Mouse (Mus musculus) left cerebral cortex, postnatal 36 days (tissue): ENCODE results near the gene Oaz1. TPM values are rescaled to one million over a fixed set of nuclear protein-coding genes. Genes with fewer than 3 reads are reported as not detected.

ENCODE experiments used
- DNase-seq, 2 experiments: peaks; one replicate each; pipeline ENCODE4 v3.0.0; 2021 to 2022; ENCODE audit warnings: low spot score in 2 of 2, mixed read lengths in 1 of 2
- intact Hi-C: fragments of 180-260 bp; cut with DNase I; formaldehyde crosslinking; loops from one replicate; pipeline ENCODE4 v1.15.1; 2025
- total RNA-seq, 2 experiments: library from RNA; stranded (reverse); gene quantifications; 2 replicates each; pipeline ENCODE4 v1.2.3; 2021

Gene Oaz1
- total RNA-seq, 2 experiments from 2014 or later, result 507 to 583 TPM

GRCm38 (mm10) chr10:80841685-80842084, 15.2 kb downstream of the Oaz1 start:
- intact Hi-C loops, result no loop called here
- DNase-seq, result no peak

- intact Hi-C loops, result no loop called here
- DNase-seq, result peak; percentile 46 to 53
Observed at GRCm38 (mm10) chr10:80842334-80842733, 15.9 kb downstream of the Oaz1 start.

- intact Hi-C loops, result no loop called here
- no peak for DNase-seq
Observed at GRCm38 (mm10) chr10:80843087-80843930, 16.9 kb downstream of the Oaz1 start.

- intact Hi-C loops, result no loop called here
- DNase-seq, result peak; percentile 55 to 78
Observed at GRCm38 (mm10) chr10:80843931-80844547, 17.6 kb downstream of the Oaz1 start, which contains the start of gene Lingo3. Gene Lingo3 (minus strand): TSS chr10:80844039.

- intact Hi-C loops, result no loop called here
- DNase-seq, result no peak
Observed at GRCm38 (mm10) chr10:80845055-80845693, 18.7 kb downstream of the Oaz1 start.

GRCm38 (mm10) chr10:80845732-80846131, 19.3 kb downstream of the Oaz1 start:
- peak; percentile 56 to 59 for DNase-seq
- intact Hi-C loops, result no loop called here

GRCm38 (mm10) chr10:80848571-80848970, 22.1 kb downstream of the Oaz1 start:
- no peak for DNase-seq
- intact Hi-C loops, result no loop called here

- intact Hi-C loops, result no loop called here
Observed at GRCm38 (mm10) chr10:80854913-80855748, 28.7 kb downstream of the Oaz1 start, which contains the start of the genes Lsm7 and Sppl2b. Gene Lsm7 (minus strand): TSS chr10:80855209. Gene Sppl2b (plus strand): TSS chr10:80855275.

GRCm38 (mm10) chr10:80855749-80856073, 29.3 kb downstream of the Oaz1 start:
- DNase-seq, result no peak
- intact Hi-C loops, result no loop called here

More at GRCm38 (mm10) chr10:80854913-80855748, 28.7 kb downstream of the Oaz1 start, which contains the start of the genes Lsm7 and Sppl2b:
- peak; percentile 96 to 98 for DNase-seq

- intact Hi-C loops, result no loop called here
- DNase-seq, result no peak
Observed at GRCm38 (mm10) chr10:80856267-80856666, 29.8 kb downstream of the Oaz1 start.

- DNase-seq, result no peak
- intact Hi-C loops, result no loop called here
Observed at GRCm38 (mm10) chr10:80856908-80857307, 30.5 kb downstream of the Oaz1 start.

- intact Hi-C loops, result no loop called here
- DNase-seq, result no peak
Observed at GRCm38 (mm10) chr10:80857386-80857785, 30.9 kb downstream of the Oaz1 start.

- no peak for DNase-seq
Observed at GRCm38 (mm10) chr10:80857848-80858247, 31.4 kb downstream of the Oaz1 start.

GRCm38 (mm10) chr10:80858350-80858935, 32.0 kb downstream of the Oaz1 start:
- intact Hi-C loops, result no loop called here
- no peak for DNase-seq

More at GRCm38 (mm10) chr10:80857848-80858247, 31.4 kb downstream of the Oaz1 start:
- intact Hi-C loops, result no loop called here

- intact Hi-C loops, result no loop called here
- DNase-seq, result no peak
Observed at GRCm38 (mm10) chr10:80862305-80862704, 35.8 kb downstream of the Oaz1 start.

GRCm38 (mm10) chr10:80864446-80864845, 38.0 kb downstream of the Oaz1 start:
- intact Hi-C loops, result no loop called here
- DNase-seq, result no peak

- DNase-seq, result no peak
- intact Hi-C loops, result no loop called here
Observed at GRCm38 (mm10) chr10:80870993-80871392, 44.5 kb downstream of the Oaz1 start.

- intact Hi-C loops, result no loop called here
- no peak for DNase-seq
Observed at GRCm38 (mm10) chr10:80871581-80871980, 45.1 kb downstream of the Oaz1 start, which contains the start of gene Tmprss9. Gene Tmprss9 (plus strand): TSS chr10:80871848.

GRCm38 (mm10) chr10:80874035-80874434, 47.6 kb downstream of the Oaz1 start:
- DNase-seq, result no peak

More at GRCm38 (mm10) chr10:80874035-80874434, 47.6 kb downstream of the Oaz1 start:
- intact Hi-C loops, result no loop called here
